Mouse (Mus musculus): Measurements from ENCODE around the gene Xcr1. TPM values are rescaled to one million over a fixed set of nuclear protein-coding genes. Genes with fewer than 3 reads are reported as not detected.

Gene Xcr1
- polyA plus RNA-seq, 1 experiment = not detected

Other genes with a start within 250 kb of the Xcr1 start
- 0.20 and 0.79 TPM in 2 replicates for gene Slc6a20b, start 229.5 kb downstream of the Xcr1 start, polyA plus RNA-seq (2012; ENCODE audit: insufficient read depth, insufficient read length, missing spikeins)
- not detected in 2 replicates for gene Ccr9, start 183.6 kb downstream of the Xcr1 start, polyA plus RNA-seq (2012; ENCODE audit: insufficient read depth, insufficient read length, missing spikeins)
- not detected in 2 replicates for gene Slc6a20a, start 183.1 kb downstream of the Xcr1 start, polyA plus RNA-seq (2012; ENCODE audit: insufficient read depth, insufficient read length, missing spikeins)
- 28.3 and 28.4 TPM in 2 replicates for gene Lztfl1, start 144.3 kb downstream of the Xcr1 start, polyA plus RNA-seq (2012; ENCODE audit: insufficient read depth, insufficient read length, missing spikeins)
- not detected in 2 replicates for gene Cxcr6, start 55.6 kb downstream of the Xcr1 start, polyA plus RNA-seq (2012; ENCODE audit: insufficient read depth, insufficient read length, missing spikeins)
- gene Fyco1, start 10.1 kb downstream of the Xcr1 start, polyA plus RNA-seq (2012; ENCODE audit: insufficient read depth, insufficient read length, missing spikeins) = 26.3 and 35.7 TPM in 2 replicates
- 0.54 and 0.59 TPM in 2 replicates for gene Ccr1, start 106.7 kb upstream of the Xcr1 start, polyA plus RNA-seq (2012; ENCODE audit: insufficient read depth, insufficient read length, missing spikeins)
- not detected in 2 replicates for gene Ccr1l1, start 116.4 kb upstream of the Xcr1 start, polyA plus RNA-seq (2012; ENCODE audit: insufficient read depth, insufficient read length, missing spikeins)
- not detected in 2 replicates for gene Ccr3, start 159.9 kb upstream of the Xcr1 start, polyA plus RNA-seq (2012; ENCODE audit: insufficient read depth, insufficient read length, missing spikeins)
- gene Ccr2, start 239.9 kb upstream of the Xcr1 start, polyA plus RNA-seq (2012; ENCODE audit: insufficient read depth, insufficient read length, missing spikeins) = 3.8 and 5.0 TPM in 2 replicates

Measured in brown adipose tissue, adult 24 weeks (tissue).